Mouse (Mus musculus) CH12.LX (cell line): Measurements from ENCODE around the gene Syt8. TPM values are rescaled to one million over a fixed set of nuclear protein-coding genes. Genes with fewer than 3 reads are reported as not detected.

Source experiments
- DNase-seq: peaks from one replicate; pipeline ENCODE4 v3.0.0-alpha.2; 2013; ENCODE audit errors: extremely low read depth
- H3K27ac ChIP-seq: 2 replicates; pipeline ENCODE4 v1.5.1; 2012; ENCODE audit warnings: low read depth, mild to moderate bottlenecking, control low read depth, moderate library complexity; ENCODE audit not compliant: insufficient read depth
- H3K27me3 ChIP-seq: replicated peaks from 2 replicates; pipeline ENCODE3; 2012; ENCODE audit warnings: inconsistent platforms
- H3K36me3 ChIP-seq, 2 experiments: replicated peaks in 1 of 2; 2 replicates each; pipeline versions ENCODE3 to v1.6.1; 2012; ENCODE audit warnings: inconsistent platforms in 1 of 2, low read length in 1 of 2, mild to moderate bottlenecking in 1 of 2, mixed read lengths in 1 of 2, moderate library complexity in 1 of 2; ENCODE audit not compliant: control insufficient read depth in 1 of 2, insufficient read depth in 1 of 2
- H3K4me1 ChIP-seq, 2 experiments: 2 replicates each; pipeline ENCODE4 v1.6.1; 2012; ENCODE audit warnings: inconsistent platforms in 1 of 2, moderate library complexity in 1 of 2; ENCODE audit not compliant: insufficient read depth in 2 of 2, control insufficient read depth in 1 of 2
- H3K4me2 ChIP-seq: 2 replicates; pipeline ENCODE4 v1.6.1; 2012; ENCODE audit warnings: low read depth, mild to moderate bottlenecking, control low read depth; ENCODE audit not compliant: poor library complexity, insufficient read depth, severe bottlenecking
- H3K4me3 ChIP-seq, 3 experiments: fragments of 150-350 bp in 1 of 3; sonication (generic) in 1 of 3; replicated peaks in 1 of 3; 2 replicates each; pipeline versions ENCODE3 to v1.5.1; 2011 to 2012; ENCODE audit warnings: low read depth in 2 of 3, low read length in 2 of 3, mild to moderate bottlenecking in 2 of 3, moderate library complexity in 2 of 3, control low read depth in 1 of 3, improper control_type of control experiment in 1 of 3, inconsistent platforms in 1 of 3, mixed read lengths in 1 of 3; ENCODE audit not compliant: poor library complexity in 1 of 3
- H3K79me2 ChIP-seq: replicated peaks from 2 replicates; pipeline ENCODE4 v1.6.1; 2012; ENCODE audit warnings: mild to moderate bottlenecking, moderate library complexity; ENCODE audit not compliant: control insufficient read depth, poor library complexity, insufficient read depth, severe bottlenecking; ENCODE audit errors: extremely low read depth
- H3K9ac ChIP-seq: 2 replicates; pipeline ENCODE4 v1.6.1; 2012; ENCODE audit warnings: low read depth, mild to moderate bottlenecking, control low read depth, moderate library complexity; ENCODE audit not compliant: insufficient read depth
- H3K9me3 ChIP-seq: replicated peaks from 2 replicates; pipeline ENCODE3; 2012; ENCODE audit warnings: low read length, inconsistent platforms, mixed read lengths
- CHD1 ChIP-seq: IDR thresholded peaks from 2 replicates; pipeline ENCODE4 v1.6.1; 2012; ENCODE audit warnings: low read depth, low read length, improper control_type of control experiment, inconsistent platforms
- CTCF ChIP-seq, 2 experiments: IDR thresholded peaks in 1 of 2; conservative IDR thresholded peaks in 1 of 2; 2 replicates each; pipeline ENCODE4 v1.5.1; 2011 to 2012; ENCODE audit warnings: low read depth in 2 of 2, low read length in 2 of 2, improper control_type of control experiment in 1 of 2, inconsistent platforms in 1 of 2, mild to moderate bottlenecking in 1 of 2, moderate library complexity in 1 of 2
- E2F4 ChIP-seq: IDR thresholded peaks from 2 replicates; pipeline ENCODE4 v1.6.1; 2011; ENCODE audit warnings: low read depth, low read length, improper control_type of control experiment; ENCODE audit not compliant: insufficient replicate concordance
- EP300 ChIP-seq: IDR thresholded peaks from 2 replicates; pipeline ENCODE4 v1.6.1; 2011; ENCODE audit warnings: low read length, improper control_type of control experiment
- ETS1 ChIP-seq: conservative IDR thresholded peaks from 2 replicates; pipeline ENCODE4 v1.6.1; 2012; ENCODE audit warnings: low read depth, mild to moderate bottlenecking, inconsistent platforms, low read length, improper control_type of control experiment, moderate library complexity
- GABPA ChIP-seq: IDR thresholded peaks from 2 replicates; pipeline ENCODE4 v1.6.1; 2012; ENCODE audit warnings: low read depth, low read length, improper control_type of control experiment, inconsistent platforms; ENCODE audit not compliant: insufficient replicate concordance
- HCFC1 ChIP-seq: IDR thresholded peaks from 2 replicates; pipeline ENCODE4 v1.6.1; 2012; ENCODE audit warnings: low read depth, mild to moderate bottlenecking, inconsistent platforms, low read length, improper control_type of control experiment
- IRF4 ChIP-seq: IDR thresholded peaks from 2 replicates; pipeline ENCODE4 v1.6.1; 2014; ENCODE audit warnings: low read depth, mild to moderate bottlenecking, inconsistent platforms, low read length, improper control_type of control experiment
- JUN ChIP-seq: IDR thresholded peaks from 2 replicates; pipeline ENCODE4 v1.6.1; 2011; ENCODE audit warnings: low read depth, mild to moderate bottlenecking, low read length, improper control_type of control experiment, moderate library complexity; ENCODE audit not compliant: insufficient read depth
- JUND ChIP-seq: conservative IDR thresholded peaks from 2 replicates; pipeline ENCODE4 v1.6.1; 2011; ENCODE audit warnings: low read depth, low read length, improper control_type of control experiment
- MAFK ChIP-seq: IDR thresholded peaks from 2 replicates; pipeline ENCODE4 v1.6.1; 2011; ENCODE audit warnings: low read length, improper control_type of control experiment; ENCODE audit not compliant: insufficient replicate concordance
- MAX ChIP-seq: IDR thresholded peaks from 2 replicates; pipeline ENCODE4 v1.6.1; 2011; ENCODE audit warnings: low read length, improper control_type of control experiment
- MYC ChIP-seq: IDR thresholded peaks from 2 replicates; pipeline ENCODE4 v1.6.1; 2011; ENCODE audit warnings: low read depth, mild to moderate bottlenecking, improper control_type of control experiment, low read length
- NELFE ChIP-seq: IDR thresholded peaks from 2 replicates; pipeline ENCODE4 v1.6.1; 2011; ENCODE audit warnings: low read depth, low read length, improper control_type of control experiment
- POLR2AphosphoS2 ChIP-seq: IDR thresholded peaks from 2 replicates; pipeline ENCODE4 v1.6.1; 2011; ENCODE audit warnings: low read depth, low read length, improper control_type of control experiment
- RAD21 ChIP-seq: IDR thresholded peaks from 2 replicates; pipeline ENCODE4 v1.6.1; 2011; ENCODE audit warnings: low read depth, mild to moderate bottlenecking, low read length, improper control_type of control experiment, moderate library complexity
- SIN3A ChIP-seq: IDR thresholded peaks from 2 replicates; pipeline ENCODE4 v1.6.1; 2012; ENCODE audit warnings: low read length, improper control_type of control experiment, inconsistent platforms
- SMC3 ChIP-seq: IDR thresholded peaks from 2 replicates; pipeline ENCODE4 v1.6.1; 2011; ENCODE audit warnings: low read depth, low read length, improper control_type of control experiment
- TBP ChIP-seq: conservative IDR thresholded peaks from 2 replicates; pipeline ENCODE4 v1.6.1; 2011; ENCODE audit warnings: low read depth, low read length, improper control_type of control experiment
- USF2 ChIP-seq: conservative IDR thresholded peaks from 2 replicates; pipeline ENCODE4 v1.6.1; 2011; ENCODE audit warnings: low read depth, low read length, improper control_type of control experiment
- ZC3H11A ChIP-seq: IDR thresholded peaks from 2 replicates; pipeline ENCODE4 v1.6.1; 2012; ENCODE audit warnings: low read depth, mild to moderate bottlenecking, inconsistent platforms, low read length, improper control_type of control experiment
- ZKSCAN1 ChIP-seq: IDR thresholded peaks from 2 replicates; pipeline ENCODE4 v1.6.1; 2012; ENCODE audit warnings: low read depth, inconsistent platforms, low read length, improper control_type of control experiment, borderline replicate concordance
- ZMIZ1 ChIP-seq: IDR thresholded peaks from 2 replicates; pipeline ENCODE4 v1.6.1; 2012; ENCODE audit warnings: low read depth, mild to moderate bottlenecking, inconsistent platforms, low read length, improper control_type of control experiment
- ZNF384 ChIP-seq: IDR thresholded peaks from 2 replicates; pipeline ENCODE4 v1.6.1; 2012; ENCODE audit warnings: low read depth, low read length, improper control_type of control experiment, inconsistent platforms
- dilution Hi-C: fragments of 300-500 bp; cut with MboI; formaldehyde crosslinking; loops from 2 replicates; pipeline ENCODE4 v1.14.3; 2020; ENCODE audit warnings: low sequenced_read_pairs; ENCODE audit not compliant: extremely low pct_unique_long_range_greater_than_20kb, extremely low pct_ligation_motif_present
- in situ Hi-C: fragments of 300-500 bp; cut with MboI; formaldehyde crosslinking; loops from 3 replicates; pipeline ENCODE4 v1.14.3; 2019; ENCODE audit warnings: low sequenced_read_pairs, low pct_ligation_motif_present, low pct_unique_long_range_greater_than_20kb, mixed read lengths
- polyA plus RNA-seq: library from polyadenylated mRNA; unstranded; fragments of >175 nt; gene quantifications from 2 replicates; pipeline ENCODE4 v1.2.1, GENCODE M21; 2012; ENCODE audit warnings: low read depth; ENCODE audit not compliant: insufficient read length
- total RNA-seq, 2 experiments: library from RNA; depleted of rRNA; stranded (reverse); fragments of 300-350 nt in 1 of 2; fragments of >200 nt in 1 of 2; gene quantifications; 2 replicates each; pipeline ENCODE4 v1.2.3; 2012 to 2014

Syt8 gene
- total and polyA plus RNA-seq, 3 experiments, result not detected

GRCm38 (mm10) chr7:142435524-142435923 lies 874 bp downstream of the Syt8 start:
- peaks cover 7% of the 10 kb centered on the region for H3K27me3 ChIP-seq
- H3K36me3 ChIP-seq, result no peaks in the 10 kb centered on the region
- in situ Hi-C loops, result loop anchor here (5.0 kb wide), 2 partner anchors 98 to 147 kb away; no protein-coding TSS in a partner anchor
- H3K9ac ChIP-seq, result no peak overlapping the region
- no peaks in the 10 kb centered on the region for H3K9me3 ChIP-seq
- no peak overlapping the region for H3K27ac ChIP-seq
- peak; percentile 72 for DNase-seq
- dilution Hi-C loops, result no loop called here
- peaks cover 0 to 5% of the 10 kb centered on the region in 2 experiments; a peak in 2 of 4 replicates for H3K4me1 ChIP-seq
- no peak overlapping the region for H3K4me2 ChIP-seq
- H3K79me2 ChIP-seq, result no peaks in the 10 kb centered on the region
- H3K4me3 ChIP-seq, result no peak overlapping the region
- TF ChIP-seq E2F4 (no peak), CHD1 (no peak), RAD21 (peak; percentile 71), TBP (no peak), ZMIZ1 (no peak), ZC3H11A (peak; percentile 52; the same call in 1 of the 2 replicates), ZNF384 (no peak), EP300 (no peak), IRF4 (no peak), HCFC1 (no peak), MAFK (no peak), POLR2AphosphoS2 (no peak), SMC3 (peak; percentile 96), ZKSCAN1 (no peak), MAX (no peak), USF2 (no peak), ETS1 (no peak), CTCF (conservative IDR thresholded peaks at IDR 0.05 in 1 of 2, IDR thresholded peaks at IDR 0.05 in 1 of 2; ENCODE audit: low read depth in 2 of 2, low read length in 2 of 2) (peak; percentile 91 to 92), NELFE (0 out of 2 replicates have a peak, but pooled peaks have one; percentile 18), GABPA (no peak), SIN3A (no peak), MYC (no peak), JUN (no peak), JUND (no peak)
